Mouse (Mus musculus) erythroblast, embryonic 14.5 days (primary cell): ENCODE measurements around the gene Bend6.

Source experiments
- GATA1 ChIP-seq: IDR thresholded peaks from 2 replicates; pipeline ENCODE4 v1.6.1; 2012; ENCODE audit warnings: low read length, inconsistent platforms, mixed read lengths
- TAL1 ChIP-seq: IDR thresholded peaks from 3 replicates; pipeline ENCODE4 v1.6.1; 2012; ENCODE audit warnings: low read length, inconsistent platforms, mixed read lengths

DNA sequence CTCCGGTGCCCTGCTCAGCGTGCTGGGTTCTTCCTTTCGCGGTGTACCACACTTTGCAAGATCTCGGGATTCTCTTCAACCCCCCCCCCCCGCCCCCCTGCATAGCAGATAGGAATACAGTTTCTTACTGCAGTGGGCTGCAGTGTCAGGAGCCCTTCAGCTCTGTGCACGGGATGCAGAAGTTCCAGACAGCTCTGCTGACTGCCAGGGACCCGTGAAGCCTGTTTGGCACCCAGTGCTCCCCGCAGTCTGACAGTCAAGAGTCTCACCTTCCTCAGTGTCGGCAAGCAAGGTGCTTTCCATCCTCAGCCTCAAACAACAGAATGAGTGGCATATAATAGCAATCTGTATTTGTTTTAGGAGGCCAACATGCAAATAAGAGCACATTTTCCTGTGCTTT is 1.4 kb downstream of the Bend6 start:
- TF ChIP-seq GATA1 (no peak), TAL1 (no peak)
